Mouse (Mus musculus) CH12.LX (cell line): ENCODE data around the gene Rab4a. TPM values are rescaled to one million over a fixed set of nuclear protein-coding genes. Genes with fewer than 3 reads are reported as not detected.

Experiments
- DNase-seq: peaks from one replicate; pipeline ENCODE4 v3.0.0-alpha.2; 2013; ENCODE audit errors: extremely low read depth
- H3K27ac ChIP-seq: 2 replicates; pipeline ENCODE4 v1.5.1; 2012; ENCODE audit warnings: low read depth, mild to moderate bottlenecking, control low read depth, moderate library complexity; ENCODE audit not compliant: insufficient read depth
- H3K27me3 ChIP-seq: replicated peaks from 2 replicates; pipeline ENCODE3; 2012; ENCODE audit warnings: inconsistent platforms
- H3K36me3 ChIP-seq, 2 experiments: replicated peaks in 1 of 2; 2 replicates each; pipeline versions ENCODE3 to v1.6.1; 2012; ENCODE audit warnings: inconsistent platforms in 1 of 2, low read length in 1 of 2, mild to moderate bottlenecking in 1 of 2, mixed read lengths in 1 of 2, moderate library complexity in 1 of 2; ENCODE audit not compliant: control insufficient read depth in 1 of 2, insufficient read depth in 1 of 2
- H3K4me1 ChIP-seq, 2 experiments: 2 replicates each; pipeline ENCODE4 v1.6.1; 2012; ENCODE audit warnings: inconsistent platforms in 1 of 2, moderate library complexity in 1 of 2; ENCODE audit not compliant: insufficient read depth in 2 of 2, control insufficient read depth in 1 of 2
- H3K4me2 ChIP-seq: 2 replicates; pipeline ENCODE4 v1.6.1; 2012; ENCODE audit warnings: low read depth, mild to moderate bottlenecking, control low read depth; ENCODE audit not compliant: poor library complexity, insufficient read depth, severe bottlenecking
- H3K4me3 ChIP-seq, 3 experiments: fragments of 150-350 bp in 1 of 3; sonication (generic) in 1 of 3; replicated peaks in 1 of 3; 2 replicates each; pipeline versions ENCODE3 to v1.5.1; 2011 to 2012; ENCODE audit warnings: low read depth in 2 of 3, low read length in 2 of 3, mild to moderate bottlenecking in 2 of 3, moderate library complexity in 2 of 3, control low read depth in 1 of 3, improper control_type of control experiment in 1 of 3, inconsistent platforms in 1 of 3, mixed read lengths in 1 of 3; ENCODE audit not compliant: poor library complexity in 1 of 3
- H3K79me2 ChIP-seq: replicated peaks from 2 replicates; pipeline ENCODE4 v1.6.1; 2012; ENCODE audit warnings: mild to moderate bottlenecking, moderate library complexity; ENCODE audit not compliant: control insufficient read depth, poor library complexity, insufficient read depth, severe bottlenecking; ENCODE audit errors: extremely low read depth
- H3K9ac ChIP-seq: 2 replicates; pipeline ENCODE4 v1.6.1; 2012; ENCODE audit warnings: low read depth, mild to moderate bottlenecking, control low read depth, moderate library complexity; ENCODE audit not compliant: insufficient read depth
- H3K9me3 ChIP-seq: replicated peaks from 2 replicates; pipeline ENCODE3; 2012; ENCODE audit warnings: low read length, inconsistent platforms, mixed read lengths
- E2F4 ChIP-seq: IDR thresholded peaks from 2 replicates; pipeline ENCODE4 v1.6.1; 2011; ENCODE audit warnings: low read depth, low read length, improper control_type of control experiment; ENCODE audit not compliant: insufficient replicate concordance
- ELF1 ChIP-seq: IDR thresholded peaks from 2 replicates; pipeline ENCODE4 v1.6.1; 2014; ENCODE audit warnings: low read depth, mild to moderate bottlenecking, inconsistent platforms, low read length, improper control_type of control experiment
- JUN ChIP-seq: IDR thresholded peaks from 2 replicates; pipeline ENCODE4 v1.6.1; 2011; ENCODE audit warnings: low read depth, mild to moderate bottlenecking, low read length, improper control_type of control experiment, moderate library complexity; ENCODE audit not compliant: insufficient read depth
- JUND ChIP-seq: conservative IDR thresholded peaks from 2 replicates; pipeline ENCODE4 v1.6.1; 2011; ENCODE audit warnings: low read depth, low read length, improper control_type of control experiment
- MAFK ChIP-seq: IDR thresholded peaks from 2 replicates; pipeline ENCODE4 v1.6.1; 2011; ENCODE audit warnings: low read length, improper control_type of control experiment; ENCODE audit not compliant: insufficient replicate concordance
- MAZ ChIP-seq: IDR thresholded peaks from 2 replicates; pipeline ENCODE4 v1.6.1; 2012; ENCODE audit warnings: low read depth, mild to moderate bottlenecking, inconsistent platforms, low read length, improper control_type of control experiment, moderate library complexity
- MXI1 ChIP-seq: IDR thresholded peaks from 2 replicates; pipeline ENCODE4 v1.6.1; 2011; ENCODE audit warnings: mild to moderate bottlenecking, low read depth, low read length, improper control_type of control experiment
- MYC ChIP-seq: IDR thresholded peaks from 2 replicates; pipeline ENCODE4 v1.6.1; 2011; ENCODE audit warnings: low read depth, mild to moderate bottlenecking, improper control_type of control experiment, low read length
- NELFE ChIP-seq: IDR thresholded peaks from 2 replicates; pipeline ENCODE4 v1.6.1; 2011; ENCODE audit warnings: low read depth, low read length, improper control_type of control experiment
- POLR2A ChIP-seq: IDR thresholded peaks from 2 replicates; pipeline ENCODE4 v1.6.1; 2011; ENCODE audit warnings: low read depth, mild to moderate bottlenecking, improper control_type of control experiment, low read length
- RCOR1 ChIP-seq: conservative IDR thresholded peaks from 2 replicates; pipeline ENCODE4 v1.6.1; 2012; ENCODE audit warnings: low read depth, mild to moderate bottlenecking, inconsistent platforms, low read length, improper control_type of control experiment
- UBTF ChIP-seq: IDR thresholded peaks from 2 replicates; pipeline ENCODE4 v1.6.1; 2012; ENCODE audit warnings: low read depth, mild to moderate bottlenecking, inconsistent platforms, low read length, improper control_type of control experiment, moderate library complexity
- USF2 ChIP-seq: conservative IDR thresholded peaks from 2 replicates; pipeline ENCODE4 v1.6.1; 2011; ENCODE audit warnings: low read depth, low read length, improper control_type of control experiment
- ZC3H11A ChIP-seq: IDR thresholded peaks from 2 replicates; pipeline ENCODE4 v1.6.1; 2012; ENCODE audit warnings: low read depth, mild to moderate bottlenecking, inconsistent platforms, low read length, improper control_type of control experiment
- ZKSCAN1 ChIP-seq: IDR thresholded peaks from 2 replicates; pipeline ENCODE4 v1.6.1; 2012; ENCODE audit warnings: low read depth, inconsistent platforms, low read length, improper control_type of control experiment, borderline replicate concordance
- ZMIZ1 ChIP-seq: IDR thresholded peaks from 2 replicates; pipeline ENCODE4 v1.6.1; 2012; ENCODE audit warnings: low read depth, mild to moderate bottlenecking, inconsistent platforms, low read length, improper control_type of control experiment
- ZNF384 ChIP-seq: IDR thresholded peaks from 2 replicates; pipeline ENCODE4 v1.6.1; 2012; ENCODE audit warnings: low read depth, low read length, improper control_type of control experiment, inconsistent platforms
- dilution Hi-C: fragments of 300-500 bp; cut with MboI; formaldehyde crosslinking; loops from 2 replicates; pipeline ENCODE4 v1.14.3; 2020; ENCODE audit warnings: low sequenced_read_pairs; ENCODE audit not compliant: extremely low pct_unique_long_range_greater_than_20kb, extremely low pct_ligation_motif_present
- in situ Hi-C: fragments of 300-500 bp; cut with MboI; formaldehyde crosslinking; loops from 3 replicates; pipeline ENCODE4 v1.14.3; 2019; ENCODE audit warnings: low sequenced_read_pairs, low pct_ligation_motif_present, low pct_unique_long_range_greater_than_20kb, mixed read lengths
- polyA plus RNA-seq: library from polyadenylated mRNA; unstranded; fragments of >175 nt; gene quantifications from 2 replicates; pipeline ENCODE4 v1.2.1, GENCODE M21; 2012; ENCODE audit warnings: low read depth; ENCODE audit not compliant: insufficient read length
- total RNA-seq, 2 experiments: library from RNA; depleted of rRNA; stranded (reverse); fragments of 300-350 nt in 1 of 2; fragments of >200 nt in 1 of 2; gene quantifications; 2 replicates each; pipeline ENCODE4 v1.2.3; 2012 to 2014

Gene Rab4a
- total and polyA plus RNA-seq, 3 experiments = not detected

GRCm38 (mm10) chr8:123760579-123760978, 45.2 kb upstream of the Rab4a start:
- in situ Hi-C loops (no loop called here), dilution Hi-C loops (no loop called here)
- no peaks in the 10 kb centered on the region for H3K79me2 ChIP-seq
- peaks cover 75% of the 10 kb centered on the region for H3K27me3 ChIP-seq
- no peak overlapping the region for H3K4me3 ChIP-seq
- no peak overlapping the region for H3K27ac ChIP-seq
- no peaks in the 10 kb centered on the region for H3K36me3 ChIP-seq
- DNase-seq = no peak
- no peak overlapping the region for H3K9ac ChIP-seq
- H3K9me3 ChIP-seq = no peaks in the 10 kb centered on the region
- H3K4me1 ChIP-seq = no peaks in the 10 kb centered on the region
- TF ChIP-seq ZKSCAN1 = no peak
- no peak for TF ChIP-seq JUND
- TF ChIP-seq RCOR1 = no peak
- no peak for TF ChIP-seq POLR2A
- TF ChIP-seq MAFK = no peak
- TF ChIP-seq ZNF384 = no peak
- TF ChIP-seq MAZ = no peak
- no peak for TF ChIP-seq MYC
- TF ChIP-seq UBTF = no peak
- TF ChIP-seq USF2 = no peak
- TF ChIP-seq MXI1 = no peak
- no peak for TF ChIP-seq ELF1
- no peak for TF ChIP-seq NELFE
- TF ChIP-seq ZC3H11A = no peak
- TF ChIP-seq E2F4 = no peak
- no peak for TF ChIP-seq ZMIZ1
- H3K4me2 ChIP-seq = no peak overlapping the region

- Histone ChIP-seq H3K27ac (no peak overlapping the region), H3K4me2 (no peak overlapping the region), H3K9ac (no peak overlapping the region), H3K4me3 (no peak overlapping the region)
- no peak for DNase-seq
- in situ Hi-C loops = no loop called here
- dilution Hi-C loops = no loop called here
- TF ChIP-seq JUN = no peak
- TF ChIP-seq, all 38 proteins: peak for 0
- H3K36me3 ChIP-seq = no peaks in the 10 kb centered on the region
- no peaks in the 10 kb centered on the region for H3K9me3 ChIP-seq
- no peaks in the 10 kb centered on the region for H3K79me2 ChIP-seq
- no peaks in the 10 kb centered on the region for H3K4me1 ChIP-seq
- H3K27me3 ChIP-seq = peaks cover 72% of the 10 kb centered on the region
Observed at GRCm38 (mm10) chr8:123761266-123761882, 44.4 kb upstream of the Rab4a start.
